Mouse (Mus musculus) mouse embryonic stem cell (cell line): Measurements from ENCODE around the gene Gm20388.

Source experiments
- in situ Hi-C, 2 experiments: fragments of 300-500 bp; cut with MboI; formaldehyde crosslinking; loops; 1 replicate in 1 of 2; 3 replicates in 1 of 2; pipeline ENCODE4 v1.14.3; 2019 to 2020; ENCODE audit warnings: low sequenced_read_pairs in 2 of 2, low pct_unique_long_range_greater_than_20kb in 1 of 2, mixed read lengths in 1 of 2; ENCODE audit not compliant: unreplicated experiment in 1 of 2

The Gm20388 gene

DNA sequence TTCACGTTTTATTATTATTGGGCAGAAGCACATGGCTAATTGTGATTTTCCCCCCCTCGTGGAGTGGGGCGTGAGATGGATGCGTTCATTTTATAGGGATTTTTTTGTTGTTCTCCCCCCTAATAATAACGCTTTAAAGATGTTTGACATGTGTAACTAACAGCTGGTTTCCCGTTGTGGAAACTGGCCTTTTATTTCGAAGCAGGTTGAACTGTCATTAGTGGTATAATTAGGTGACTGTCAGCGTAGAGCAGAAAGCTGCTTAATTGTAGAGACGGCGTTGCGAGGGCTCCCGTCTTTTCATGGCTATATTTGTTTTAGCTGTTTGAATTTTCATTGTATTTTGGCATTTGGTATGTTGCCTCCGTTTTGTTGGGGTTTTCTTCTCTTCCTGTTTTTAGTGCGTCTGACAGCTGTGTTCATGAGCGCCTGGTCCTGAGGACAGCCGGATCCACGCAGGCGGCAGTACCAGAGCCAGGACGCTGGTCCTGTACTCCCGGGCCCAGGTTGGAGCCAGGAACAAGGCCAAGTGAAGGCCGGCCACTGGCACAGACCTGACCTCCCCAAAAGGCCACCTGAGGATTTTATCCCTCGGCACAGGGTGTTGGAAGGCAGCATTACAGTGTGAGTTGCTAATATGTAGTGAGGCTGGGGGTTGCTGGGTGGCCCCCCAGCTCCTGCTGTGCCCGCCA is 595.1 kb downstream of the Gm20388 start:
- in situ Hi-C loops: no loop called here

DNA sequence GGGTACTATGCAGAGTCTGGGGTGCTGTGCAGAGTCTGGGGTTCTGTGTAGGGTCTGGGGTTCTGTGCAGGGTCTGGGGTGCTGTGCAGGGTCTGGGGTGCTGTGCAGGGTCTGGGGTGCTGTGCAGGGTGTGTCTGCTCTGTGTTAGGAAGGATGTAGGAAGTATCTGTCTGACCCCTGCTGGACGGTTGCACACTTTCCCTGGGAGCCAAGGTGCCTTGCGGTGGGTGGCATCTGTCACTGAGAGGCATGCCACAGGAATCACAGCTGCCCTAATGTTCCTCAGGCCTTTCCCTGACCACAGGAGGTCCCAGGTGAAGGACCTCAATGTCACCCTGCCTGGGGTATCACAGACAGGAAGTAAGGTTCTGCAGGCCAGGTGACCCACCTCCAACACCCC is 595.9 kb downstream of the Gm20388 start:
- in situ Hi-C loops: no loop called here

DNA sequence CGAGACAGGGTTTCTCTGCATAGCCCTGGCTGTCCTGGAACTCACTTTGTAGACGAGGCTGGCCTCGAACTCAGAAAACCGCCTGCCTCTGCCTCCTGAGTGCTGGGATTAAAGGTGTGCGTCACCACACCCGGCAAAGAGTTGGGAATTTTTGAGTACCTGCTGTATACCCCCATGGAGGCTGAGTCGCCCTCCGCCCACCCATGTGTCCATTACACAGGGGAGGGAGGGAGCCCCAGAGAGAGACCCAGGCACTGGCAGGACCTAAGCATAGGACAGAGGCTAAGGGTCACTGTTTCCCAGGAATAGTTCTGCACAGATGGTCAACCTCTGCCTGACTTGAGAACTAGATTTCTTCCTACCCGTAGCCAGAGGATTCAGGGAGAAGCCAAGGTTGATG is 596.6 kb downstream of the Gm20388 start:
- in situ Hi-C loops: no loop called here

DNA sequence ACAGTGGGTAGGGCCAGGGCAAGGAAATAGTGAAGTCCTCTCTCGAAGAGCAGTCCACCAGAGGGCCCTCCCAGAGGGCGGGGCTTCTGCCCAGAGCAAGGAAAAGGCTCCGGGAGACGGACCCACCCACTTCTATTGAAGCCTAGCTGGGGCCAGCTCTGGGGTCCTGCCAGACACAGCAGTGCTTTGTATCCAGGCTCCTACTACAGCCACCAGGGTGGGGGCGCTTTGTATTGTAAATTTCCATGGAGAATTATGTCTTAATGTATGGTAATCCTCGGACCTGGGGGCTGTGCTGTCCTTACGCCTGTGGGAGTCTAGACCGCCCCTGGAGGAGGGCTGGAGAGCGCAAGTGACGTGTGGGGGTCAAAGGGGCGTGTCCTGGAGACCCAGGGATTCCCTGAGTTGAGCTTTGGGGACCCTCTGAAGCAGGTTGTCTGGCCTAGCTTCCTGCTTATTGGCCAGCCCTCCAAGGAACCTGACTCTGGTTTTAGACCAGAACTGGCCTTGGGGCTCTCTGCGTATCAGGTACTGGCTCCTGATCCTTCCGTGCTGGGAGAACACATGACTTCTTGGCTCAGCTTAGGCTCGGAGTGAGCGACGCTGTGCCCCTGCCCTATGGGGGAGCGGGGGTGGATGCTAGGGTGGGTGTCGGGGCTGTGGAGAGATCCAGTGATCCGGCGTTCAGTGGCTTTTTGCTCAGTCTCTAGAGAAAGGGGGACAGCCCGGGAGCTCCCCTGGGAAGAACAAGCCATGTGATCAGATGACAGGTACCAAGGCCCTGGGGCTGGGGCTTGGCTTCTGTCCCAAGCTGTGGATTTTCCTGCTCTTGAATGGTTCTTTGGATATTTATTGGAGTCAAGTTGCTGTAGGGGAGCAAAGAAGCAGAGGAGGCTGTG is 598.7 kb downstream of the Gm20388 start:
- in situ Hi-C loops: no loop called here

DNA sequence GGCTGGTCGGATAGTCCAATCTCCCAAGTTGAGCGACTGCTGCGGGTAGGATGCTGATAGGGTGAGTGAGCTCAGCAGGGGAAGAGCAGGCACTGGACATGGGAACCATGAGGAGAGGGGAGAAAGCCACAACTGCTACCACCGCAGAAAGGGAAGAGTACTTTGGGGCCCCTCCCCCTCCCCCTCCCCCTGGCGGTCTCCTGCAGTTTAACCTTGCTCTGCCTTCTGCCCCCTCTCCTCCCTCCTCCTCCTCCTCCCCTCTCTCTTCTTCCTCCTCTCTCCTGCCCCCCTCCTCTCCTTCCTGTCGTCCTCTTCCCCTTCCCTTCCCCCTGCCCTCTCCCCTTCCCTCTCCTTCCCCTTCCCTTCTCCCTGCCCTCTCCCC is 599.4 kb downstream of the Gm20388 start:
- in situ Hi-C loops: no loop called here

DNA sequence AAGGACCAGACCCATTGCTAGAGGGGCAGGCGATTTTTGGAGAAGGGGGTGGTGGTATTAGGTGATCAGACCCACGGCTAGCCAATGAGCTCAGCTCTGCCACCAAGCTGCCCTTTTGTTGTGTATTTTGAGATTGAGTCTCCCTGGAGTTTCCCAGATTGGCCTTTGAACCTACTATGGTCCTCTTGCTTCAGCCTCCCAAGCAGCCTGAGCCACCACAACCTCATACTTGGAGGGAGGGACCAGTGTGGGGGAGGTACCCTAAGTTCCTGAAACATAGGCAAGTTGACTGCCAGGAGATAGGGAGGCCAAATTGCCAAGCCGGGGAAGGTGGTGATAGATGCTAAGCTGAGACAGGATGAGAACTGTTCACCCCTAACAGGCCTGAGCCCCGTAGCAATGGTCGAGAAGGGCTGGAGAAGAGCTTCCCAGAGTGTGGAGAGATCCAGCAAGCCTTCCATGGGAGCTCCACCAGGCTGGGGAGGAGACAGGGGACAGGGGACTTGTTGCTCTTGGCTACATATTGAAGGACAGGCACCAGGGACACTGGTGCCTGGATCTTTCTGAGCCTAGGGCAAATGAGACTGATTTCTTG is 600.3 kb downstream of the Gm20388 start:
- in situ Hi-C loops: no loop called here

DNA sequence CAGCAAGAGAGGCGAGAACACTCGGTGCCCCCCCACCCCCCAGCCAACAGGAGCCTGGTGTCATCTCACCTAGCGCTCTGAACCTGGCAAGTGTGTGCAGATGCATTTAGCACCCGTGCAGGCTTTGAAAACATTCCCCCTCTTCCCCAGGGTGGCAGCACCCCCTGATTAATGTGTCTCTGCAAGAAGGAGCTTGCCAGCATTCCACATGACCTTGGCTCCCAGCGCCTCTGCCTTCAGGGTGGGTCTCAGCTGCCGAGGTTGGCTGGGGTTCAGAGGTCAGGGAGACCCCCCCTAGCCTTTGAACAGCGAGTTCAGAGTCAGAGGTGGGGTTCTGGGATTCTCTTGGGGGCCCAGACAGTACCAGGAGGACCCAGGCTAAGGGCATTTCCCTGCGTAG is 601.1 kb downstream of the Gm20388 start:
- in situ Hi-C loops: no loop called here

DNA sequence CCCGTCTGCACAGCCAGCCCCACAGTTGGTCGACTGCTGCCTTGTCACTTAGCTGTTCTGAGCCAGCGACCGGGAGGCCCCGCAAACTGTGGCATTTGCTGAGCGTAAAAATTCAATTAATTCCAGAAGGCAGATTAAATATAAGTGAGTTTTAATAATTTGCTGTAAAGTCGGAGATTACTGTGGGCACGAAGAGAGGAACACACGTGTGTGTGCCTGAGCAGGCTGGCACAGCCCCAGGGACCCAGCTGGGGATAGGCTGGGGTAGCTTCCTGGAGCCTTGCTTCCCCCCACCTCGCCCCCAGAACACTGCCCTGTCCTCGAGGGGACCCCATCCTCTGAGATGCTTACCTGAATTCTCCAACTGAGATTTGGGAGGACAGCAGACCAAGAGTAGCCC is 601.7 kb downstream of the Gm20388 start:
- in situ Hi-C loops: no loop called here

DNA sequence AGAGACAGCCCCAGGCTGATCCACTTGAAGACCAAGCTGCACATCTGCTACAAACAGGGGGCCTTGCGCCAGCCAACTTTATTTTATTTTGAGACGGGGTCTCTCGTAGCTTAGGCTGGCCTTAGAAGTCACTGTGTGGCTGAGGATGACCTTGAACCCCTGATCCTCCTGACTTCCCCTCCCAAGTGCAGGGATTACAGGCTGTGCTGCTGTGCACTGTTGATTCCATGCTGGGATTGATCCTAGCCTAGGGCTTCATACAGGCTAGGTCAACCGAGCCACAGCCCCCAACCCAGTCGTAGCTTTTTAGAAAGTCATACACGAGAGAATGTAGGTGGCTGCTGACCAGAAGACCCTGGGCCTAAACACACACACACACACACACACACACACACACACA is 602.5 kb downstream of the Gm20388 start:
- in situ Hi-C loops: no loop called here

DNA sequence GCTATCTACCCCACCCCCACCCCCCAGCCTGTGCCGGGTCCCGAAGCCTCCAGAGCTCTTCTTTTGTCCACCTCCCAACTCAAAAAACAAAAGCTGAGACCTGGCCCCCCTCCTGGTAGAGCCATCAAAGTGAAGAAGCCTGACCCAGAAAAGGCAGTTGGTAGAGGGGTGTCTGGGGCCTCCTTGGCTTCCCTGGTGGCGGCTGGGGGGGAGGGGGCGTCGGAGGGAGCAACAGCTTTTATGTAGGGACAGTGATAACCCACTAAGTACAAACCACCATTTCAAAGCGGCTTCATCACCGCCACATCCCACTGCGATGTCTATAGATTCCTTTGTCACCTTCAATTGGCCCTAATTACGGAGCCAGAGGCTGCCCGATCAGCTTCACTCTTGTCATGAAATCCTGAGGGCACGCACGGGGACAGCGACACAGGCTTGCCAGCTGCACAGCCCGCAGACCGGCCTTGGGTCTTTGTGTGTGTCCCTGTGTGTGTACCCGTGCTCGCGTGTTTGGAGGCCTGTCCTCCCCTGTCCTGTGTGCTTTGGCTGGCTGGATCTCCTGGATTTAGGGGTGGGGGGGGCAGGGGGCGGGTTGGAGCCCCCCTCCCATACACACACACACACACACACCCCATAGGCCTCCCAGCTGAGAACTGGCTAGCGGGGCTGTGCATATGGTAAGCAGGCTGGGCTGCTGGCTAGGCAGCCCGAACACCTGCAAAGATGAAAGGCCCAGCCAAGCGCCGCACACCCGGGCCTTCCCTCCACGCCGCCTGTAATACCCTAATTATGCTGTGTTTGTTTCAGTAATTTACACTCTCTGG is 603.2 kb downstream of the Gm20388 start:
- in situ Hi-C loops: no loop called here

DNA sequence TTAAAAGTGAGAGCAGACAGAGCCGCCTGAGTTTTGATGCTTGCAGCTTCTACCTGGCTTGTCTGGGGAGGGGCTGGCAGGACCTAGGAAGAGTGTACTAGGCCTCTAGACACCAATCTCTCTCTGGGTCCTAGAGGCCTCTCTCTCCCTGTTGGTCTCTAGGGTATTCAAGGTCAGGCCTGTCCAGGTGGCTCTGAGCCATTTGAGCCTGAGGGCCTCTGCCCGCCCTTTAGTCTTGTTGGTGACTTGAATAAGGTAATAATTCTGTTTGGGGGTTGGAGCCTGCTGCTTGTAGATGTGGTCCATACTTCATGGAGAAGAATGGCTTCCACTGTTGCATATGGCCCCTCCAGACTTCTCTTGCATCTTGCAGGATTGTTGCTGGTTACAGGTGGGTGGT is 604.6 kb downstream of the Gm20388 start:
- in situ Hi-C loops: no loop called here

DNA sequence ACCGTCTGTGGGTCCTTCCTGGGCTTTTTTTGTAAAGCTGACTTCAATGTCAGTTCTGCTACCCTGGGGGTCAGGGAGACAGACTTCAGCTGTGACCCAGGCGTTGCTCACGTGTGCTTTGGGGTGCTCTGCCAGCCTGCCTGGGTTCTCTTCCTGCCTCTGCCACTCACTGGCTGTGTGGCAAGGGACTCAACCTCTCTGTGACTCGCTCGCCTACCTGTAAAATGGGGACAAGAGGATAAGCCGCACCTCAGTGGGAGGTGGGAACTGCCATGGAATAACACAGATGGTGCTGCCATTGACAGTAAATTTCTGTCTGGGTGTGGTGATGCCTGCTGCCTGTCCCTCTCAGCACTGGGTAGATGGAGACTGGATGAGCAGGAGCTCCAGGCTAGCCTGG is 605.0 kb downstream of the Gm20388 start:
- in situ Hi-C loops: no loop called here

DNA sequence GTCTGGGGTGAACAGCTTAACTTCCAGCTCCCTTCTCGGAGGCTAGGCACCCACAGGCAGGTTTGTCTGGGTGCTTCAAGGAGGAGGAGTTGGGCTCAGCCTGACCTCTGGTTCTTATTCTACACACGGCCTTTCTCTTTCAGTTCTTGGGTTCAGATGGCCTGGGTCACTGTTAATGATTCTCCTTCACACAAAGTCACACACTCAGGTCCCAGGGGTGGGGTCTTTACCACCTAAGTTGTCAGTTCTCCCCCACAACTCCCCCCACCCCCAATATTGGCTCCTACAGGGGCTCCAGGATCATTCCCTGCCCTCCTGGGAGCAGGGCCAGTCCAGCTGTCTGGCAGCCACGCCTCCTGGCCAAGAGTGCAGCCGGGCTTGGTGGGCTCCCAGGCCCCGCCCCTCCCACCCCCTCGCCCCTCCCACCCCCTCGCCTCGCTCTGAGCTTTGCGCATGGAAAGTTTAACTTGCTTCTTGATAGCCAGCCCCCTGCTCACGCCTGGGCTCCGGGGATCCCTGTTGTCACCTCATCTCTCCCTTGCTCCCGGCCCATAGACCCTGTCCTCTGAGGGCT is 605.6 kb downstream of the Gm20388 start:
- in situ Hi-C loops: no loop called here

DNA sequence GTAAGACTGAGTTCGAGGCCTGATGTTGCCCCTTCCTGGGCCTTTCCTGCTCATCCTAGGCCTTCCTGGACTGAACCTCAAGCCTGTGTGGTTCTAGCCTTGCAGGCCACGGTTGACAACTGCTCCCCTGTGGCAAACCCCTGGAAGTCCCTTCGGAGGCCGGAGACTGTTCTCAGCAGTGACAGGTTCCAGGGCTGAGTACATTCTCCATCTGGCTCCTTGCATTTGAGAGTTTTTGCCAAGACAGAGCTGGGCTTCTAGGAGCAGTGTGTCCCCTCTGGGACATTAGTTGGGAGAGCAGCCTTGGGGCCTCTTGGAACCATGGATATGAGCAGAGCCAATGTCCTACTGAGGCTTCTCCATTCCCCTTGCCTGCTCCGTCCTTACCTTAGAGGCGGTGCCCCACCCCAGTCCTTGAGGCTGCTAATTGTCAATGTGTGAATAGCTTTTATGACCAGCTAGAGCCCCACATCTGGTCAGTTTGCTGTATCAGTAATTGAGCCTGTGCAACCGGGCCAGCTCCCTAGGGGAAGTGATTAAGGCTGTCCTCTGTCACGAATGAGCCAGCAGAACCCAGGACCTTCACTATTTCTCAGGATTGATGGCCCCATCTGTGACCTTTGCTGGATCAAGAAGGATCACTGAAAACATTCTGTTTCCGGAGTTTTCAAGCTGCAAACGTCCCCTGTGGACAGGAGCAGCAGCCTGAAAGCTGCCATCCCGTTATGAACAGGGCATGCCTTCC is 607.2 kb downstream of the Gm20388 start:
- in situ Hi-C loops: no loop called here

DNA sequence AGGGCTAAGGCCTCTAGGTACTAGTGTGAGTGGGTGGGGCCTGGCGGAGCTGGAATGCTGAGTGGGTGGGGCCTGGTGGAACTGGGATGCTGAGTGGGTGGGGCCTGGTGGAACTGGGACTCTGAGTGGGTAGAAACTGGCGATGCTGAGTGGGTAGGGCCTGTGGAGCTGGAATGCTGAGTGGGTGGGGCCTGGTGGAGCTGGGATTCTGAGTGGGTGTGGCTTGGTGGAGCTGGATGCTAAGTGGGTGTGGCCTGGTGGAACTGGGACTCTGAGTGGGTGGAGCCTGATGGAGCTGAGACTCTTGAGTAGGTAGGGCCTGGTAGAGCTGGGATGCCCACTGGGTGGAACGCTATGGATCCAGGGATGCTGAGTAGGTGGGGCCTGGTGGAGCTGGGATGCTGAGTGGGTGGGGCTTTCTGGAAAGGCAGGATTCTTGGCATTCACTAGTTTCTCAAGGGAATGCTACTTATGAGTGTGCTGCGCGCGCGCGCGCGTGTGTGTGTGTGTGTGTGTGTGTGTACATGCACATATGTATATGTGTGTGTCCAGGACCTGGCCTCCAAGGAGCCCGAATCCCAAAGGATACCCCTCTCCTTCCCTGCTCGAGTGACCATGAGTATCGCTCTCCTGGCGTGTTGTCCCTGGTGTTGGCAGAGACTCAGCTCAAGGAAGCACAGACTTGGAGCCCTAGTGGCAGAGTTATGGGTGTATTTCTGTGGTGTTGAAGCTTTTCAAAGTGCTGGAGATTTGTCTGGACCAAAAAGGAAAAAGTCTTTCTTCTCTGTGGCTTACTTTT is 608.3 kb downstream of the Gm20388 start:
- in situ Hi-C loops: no loop called here

DNA sequence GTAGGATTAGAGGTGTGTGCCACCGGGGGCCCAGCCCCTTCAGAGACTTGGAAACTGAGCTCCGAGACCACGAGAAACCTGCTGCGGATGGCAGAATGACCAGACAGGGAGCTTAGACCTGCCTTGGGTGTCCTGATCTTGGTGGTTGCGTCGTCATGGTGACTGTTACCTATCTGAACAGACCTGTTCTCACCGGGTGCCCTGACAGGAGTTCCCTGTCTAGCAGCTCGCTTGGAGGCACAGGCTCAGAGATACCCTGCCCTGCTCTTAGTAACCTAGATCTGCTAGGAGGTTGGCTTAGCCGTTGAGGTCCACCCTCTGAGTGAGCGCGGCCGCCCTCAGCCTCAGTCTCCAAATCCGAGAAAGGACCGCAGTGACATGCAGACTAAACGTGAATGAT is 609.6 kb downstream of the Gm20388 start:
- in situ Hi-C loops: no loop called here
